Mouse (Mus musculus): ENCODE data around the gene Necap2. TPM values are rescaled to one million over a fixed set of nuclear protein-coding genes. Genes with fewer than 3 reads are reported as not detected.

Gene Necap2
- polyA plus RNA-seq, 1 experiment: 85.6 TPM

GRCm38 (mm10) chr4:141033606-141034549, 44.3 kb downstream of the Necap2 start:
- no peaks in the 10 kb centered on the region for H3K36me3 ChIP-seq (ENCODE audit: control insufficient read depth, insufficient read depth)

GRCm38 (mm10) chr4:141031733-141032132, 46.4 kb downstream of the Necap2 start:
- TF ChIP-seq MYOG (IDR thresholded peaks at IDR 0.05; ENCODE audit: control insufficient read depth in 1 of 3, insufficient read depth in 1 of 3, insufficient read length in 2 of 3, low read depth in 2 of 3) (no peak), TCF3 (IDR thresholded peaks at IDR 0.05; ENCODE audit: insufficient read length, low read depth) (no peak), POLR2A (IDR thresholded peaks at IDR 0.05; ENCODE audit: insufficient read length, low read depth) (no peak), E2F4 (IDR thresholded peaks at IDR 0.05; ENCODE audit: insufficient read depth) (no peak), MYOD1 (IDR thresholded peaks at IDR 0.05; ENCODE audit: control insufficient read depth in 1 of 3, insufficient read length in 2 of 3, low read depth in 2 of 3) (no peak), CEBPB (IDR thresholded peaks at IDR 0.05; ENCODE audit: insufficient read depth, poor library complexity, severe bottlenecking) (no peak), POLR2AphosphoS2 (IDR thresholded peaks at IDR 0.05; ENCODE audit: insufficient read length, low read depth) (no peak), REST (IDR thresholded peaks at IDR 0.05; ENCODE audit: insufficient read depth, insufficient read length) (no peak), SRF (IDR thresholded peaks at IDR 0.05; ENCODE audit: control insufficient read depth, insufficient read length, low read depth) (no peak), TCF12 (IDR thresholded peaks at IDR 0.05; ENCODE audit: insufficient read depth, poor library complexity, severe bottlenecking) (no peak), MAX (IDR thresholded peaks at IDR 0.05; ENCODE audit: low read depth) (no peak), USF1 (IDR thresholded peaks at IDR 0.05; ENCODE audit: low read depth) (no peak)

More at GRCm38 (mm10) chr4:141033606-141034549, 44.3 kb downstream of the Necap2 start:
- no peak for TF ChIP-seq REST (IDR thresholded peaks at IDR 0.05; ENCODE audit: insufficient read depth, insufficient read length)
- TF ChIP-seq POLR2A (IDR thresholded peaks at IDR 0.05; ENCODE audit: insufficient read length, low read depth): no peak
- TF ChIP-seq MYOG (IDR thresholded peaks at IDR 0.05; ENCODE audit: control insufficient read depth in 1 of 3, insufficient read depth in 1 of 3, insufficient read length in 2 of 3, low read depth in 2 of 3): peak in 1 of 3 experiments; percentile 18
- peak in 2 of 3 experiments; percentile 62 to 66 for TF ChIP-seq MYOD1 (IDR thresholded peaks at IDR 0.05; ENCODE audit: control insufficient read depth in 1 of 3, insufficient read length in 2 of 3, low read depth in 2 of 3)
- TF ChIP-seq CEBPB (IDR thresholded peaks at IDR 0.05; ENCODE audit: insufficient read depth, poor library complexity, severe bottlenecking): no peak
- no peak overlapping the region for H3K4me3 ChIP-seq
- H3K4me2 ChIP-seq (ENCODE audit: low read depth): no peak overlapping the region
- H3ac ChIP-seq (ENCODE audit: control insufficient read depth, insufficient read length): no peak overlapping the region
- no peaks in the 10 kb centered on the region for H3K27me3 ChIP-seq (ENCODE audit: control insufficient read depth, insufficient read depth, insufficient read length)
- H3K79me2 ChIP-seq (ENCODE audit: control insufficient read depth, insufficient read depth): no peaks in the 10 kb centered on the region

GRCm38 (mm10) chr4:141030541-141031206, 47.5 kb downstream of the Necap2 start:
- H3K36me3 ChIP-seq (ENCODE audit: control insufficient read depth, insufficient read depth): no peaks in the 10 kb centered on the region
- no peaks in the 10 kb centered on the region for H3K79me2 ChIP-seq (ENCODE audit: control insufficient read depth, insufficient read depth)
- no peak for TF ChIP-seq REST (IDR thresholded peaks at IDR 0.05; ENCODE audit: insufficient read depth, insufficient read length)
- peak in 2 of 3 experiments; percentile 16 to 35 for TF ChIP-seq MYOD1 (IDR thresholded peaks at IDR 0.05; ENCODE audit: control insufficient read depth in 1 of 3, insufficient read length in 2 of 3, low read depth in 2 of 3)
- no peak for TF ChIP-seq USF1 (IDR thresholded peaks at IDR 0.05; ENCODE audit: low read depth)
- TF ChIP-seq MYOG (IDR thresholded peaks at IDR 0.05; ENCODE audit: control insufficient read depth in 1 of 3, insufficient read depth in 1 of 3, insufficient read length in 2 of 3, low read depth in 2 of 3): no peak
- no peak for TF ChIP-seq E2F4 (IDR thresholded peaks at IDR 0.05; ENCODE audit: insufficient read depth)
- no peak for TF ChIP-seq TCF12 (IDR thresholded peaks at IDR 0.05; ENCODE audit: insufficient read depth, poor library complexity, severe bottlenecking)
- no peak for TF ChIP-seq MAX (IDR thresholded peaks at IDR 0.05; ENCODE audit: low read depth)
- TF ChIP-seq SRF (IDR thresholded peaks at IDR 0.05; ENCODE audit: control insufficient read depth, insufficient read length, low read depth): no peak
- TF ChIP-seq POLR2A (IDR thresholded peaks at IDR 0.05; ENCODE audit: insufficient read length, low read depth): no peak
- H3ac ChIP-seq (ENCODE audit: control insufficient read depth, insufficient read length): no peak overlapping the region
- no peak overlapping the region for H3K4me3 ChIP-seq
- H3K4me2 ChIP-seq (ENCODE audit: low read depth): no peak overlapping the region
- no peaks in the 10 kb centered on the region for H3K27me3 ChIP-seq (ENCODE audit: control insufficient read depth, insufficient read depth, insufficient read length)

More at GRCm38 (mm10) chr4:141031733-141032132, 46.4 kb downstream of the Necap2 start:
- Histone ChIP-seq H3K79me2 (ENCODE audit: control insufficient read depth, insufficient read depth) (no peaks in the 10 kb centered on the region), H3K36me3 (ENCODE audit: control insufficient read depth, insufficient read depth) (no peaks in the 10 kb centered on the region), H3K27me3 (ENCODE audit: control insufficient read depth, insufficient read depth, insufficient read length) (no peaks in the 10 kb centered on the region), H3K4me3 (no peak overlapping the region), H3K4me2 (ENCODE audit: low read depth) (no peak overlapping the region), H3ac (ENCODE audit: control insufficient read depth, insufficient read length) (no peak overlapping the region)

GRCm38 (mm10) chr4:141024992-141025391, 53.2 kb downstream of the Necap2 start:
- Histone ChIP-seq H3K27me3 (ENCODE audit: control insufficient read depth, insufficient read depth, insufficient read length) (no peaks in the 10 kb centered on the region), H3K36me3 (ENCODE audit: control insufficient read depth, insufficient read depth) (no peaks in the 10 kb centered on the region), H3ac (ENCODE audit: control insufficient read depth, insufficient read length) (no peak overlapping the region), H3K4me2 (ENCODE audit: low read depth) (no peak overlapping the region), H3K4me3 (no peak overlapping the region), H3K79me2 (ENCODE audit: control insufficient read depth, insufficient read depth) (no peaks in the 10 kb centered on the region)
- TF ChIP-seq E2F4 (IDR thresholded peaks at IDR 0.05; ENCODE audit: insufficient read depth) (no peak), MYOD1 (IDR thresholded peaks at IDR 0.05; ENCODE audit: control insufficient read depth in 1 of 3, insufficient read length in 2 of 3, low read depth in 2 of 3) (no peak), POLR2A (IDR thresholded peaks at IDR 0.05; ENCODE audit: insufficient read length, low read depth) (no peak), CEBPB (IDR thresholded peaks at IDR 0.05; ENCODE audit: insufficient read depth, poor library complexity, severe bottlenecking) (no peak), TCF12 (IDR thresholded peaks at IDR 0.05; ENCODE audit: insufficient read depth, poor library complexity, severe bottlenecking) (no peak), SRF (IDR thresholded peaks at IDR 0.05; ENCODE audit: control insufficient read depth, insufficient read length, low read depth) (no peak), USF1 (IDR thresholded peaks at IDR 0.05; ENCODE audit: low read depth) (no peak), MAX (IDR thresholded peaks at IDR 0.05; ENCODE audit: low read depth) (no peak), MYOG (IDR thresholded peaks at IDR 0.05; ENCODE audit: control insufficient read depth in 1 of 3, insufficient read depth in 1 of 3, insufficient read length in 2 of 3, low read depth in 2 of 3) (no peak), TCF3 (IDR thresholded peaks at IDR 0.05; ENCODE audit: insufficient read length, low read depth) (no peak), POLR2AphosphoS2 (IDR thresholded peaks at IDR 0.05; ENCODE audit: insufficient read length, low read depth) (no peak), REST (IDR thresholded peaks at IDR 0.05; ENCODE audit: insufficient read depth, insufficient read length) (no peak)
